ENCODE assay signal across 8 mouse cellular contexts in the genomic region with DNA sequence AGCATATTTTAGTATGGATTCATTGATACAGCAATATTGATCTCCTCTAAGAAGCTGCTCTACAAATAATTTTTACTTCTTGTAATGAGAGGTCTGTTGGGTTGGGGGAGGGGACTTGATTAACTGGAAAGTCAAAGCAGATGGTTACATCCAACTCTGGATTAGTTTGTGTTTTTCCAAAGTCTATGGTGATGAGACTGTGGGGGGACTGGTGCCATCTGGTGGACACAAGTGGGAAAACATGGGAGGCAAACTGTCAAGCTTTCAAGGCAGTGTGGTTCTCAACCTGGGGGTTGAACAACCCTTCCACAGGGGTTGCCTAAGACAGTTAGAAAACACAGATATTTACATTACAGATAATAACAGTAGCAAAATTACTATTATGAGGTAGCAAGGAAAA. TPM values are rescaled to one million over a fixed set of nuclear protein-coding genes. Genes with fewer than 3 reads are reported as not detected.
DNase-seq lines count a peak whose midpoint lies in the region; ATAC-seq and TF ChIP-seq lines count a peak whose summit lies in the region.

No protein-coding gene starts in this region.

- no peak overlapping the region for H3K27ac ChIP-seq in liver, adult 2 months (replicated peaks; ENCODE audit: insufficient read depth, low read depth, low read length)
- H3K27ac ChIP-seq in liver, embryonic 12.5 days: no peak overlapping the region

- no peaks in the 10 kb centered on the region for H3K4me1 ChIP-seq in liver, adult 2 months (ENCODE audit: control insufficient read depth, insufficient read depth, low read length)
- no peaks in the 10 kb centered on the region for H3K4me1 ChIP-seq in liver, embryonic 12.5 days

- ATAC-seq in liver, embryonic 12.5 days: no peak

- TF ChIP-seq CTCF in liver, adult 2 months (IDR thresholded peaks at IDR 0.05; ENCODE audit: low read depth, low read length): peak; percentile 80

- H3K36me3 ChIP-seq in liver, adult 2 months (ENCODE audit: control insufficient read depth, insufficient read depth, low read length): no peaks in the 10 kb centered on the region
- H3K36me3 ChIP-seq in liver, embryonic 12.5 days: no peaks in the 10 kb centered on the region

- H3K9me3 ChIP-seq in liver, embryonic 12.5 days (replicated peaks): no peaks in the 10 kb centered on the region

- H3K79me2 ChIP-seq in liver, adult 2 months (ENCODE audit: control insufficient read depth, insufficient read depth, low read length): no peaks in the 10 kb centered on the region

- peak; percentile 10 for DNase-seq in liver, adult 2 months (ENCODE audit: extremely low read depth, low read depth, low spot score)
- DNase-seq in adrenal gland, adult (ENCODE audit: inconsistent age in 2 of 2, low spot score in 1 of 2): peak; percentile 41 to 84
- peak; percentile 35 for DNase-seq in embryo, embryonic 11.5 days (ENCODE audit: low read depth, low spot score)
- DNase-seq in heart, postnatal 10 days: peak; percentile 69 to 83
- DNase-seq in layer of hippocampus, postnatal 10 days (ENCODE audit: low spot score in 2 of 2): peak; percentile 75 to 81
- peak; percentile 63 for DNase-seq in mesoderm, embryonic 11.5 days (ENCODE audit: low read depth, low spot score)
- peak; percentile 15 for DNase-seq in thymus, postnatal 14 days

- TF ChIP-seq POLR2A in liver, adult 2 months (IDR thresholded peaks at IDR 0.05; ENCODE audit: extremely low read depth, insufficient read depth, low read length): no peak

- no peak overlapping the region for H3K4me2 ChIP-seq in liver, embryonic 12.5 days

- H3K27me3 ChIP-seq in liver, adult 2 months (ENCODE audit: control insufficient read depth, insufficient read depth, low read length): no peaks in the 10 kb centered on the region
- H3K27me3 ChIP-seq in liver, embryonic 12.5 days (replicated peaks): no peaks in the 10 kb centered on the region

- no peak overlapping the region for H3K4me3 ChIP-seq in liver, adult 2 months (ENCODE audit: insufficient read depth, low read depth, low read length)
- no peak overlapping the region for H3K4me3 ChIP-seq in liver, embryonic 12.5 days

- intact Hi-C loops in heart, postnatal 10 days (cut with DNase I): loop anchor here (1.0 kb wide), 1 partner anchor 41 kb away; no protein-coding TSS in a partner anchor

- no peak overlapping the region for H3K9ac ChIP-seq in liver, adult 2 months (ENCODE audit: low read depth, low read length)
- no peak overlapping the region for H3K9ac ChIP-seq in liver, embryonic 12.5 days

RNA-seq across cellular contexts. Expression of a gene that starts 39.2 kb away (rescaled TPM):
- total RNA-seq in liver, adult 2 months (2014; rRNA removed): 0.28 TPM in 1 of 2 replicates, not detected in the other
- polyA plus RNA-seq in liver, adult 2 months (2012; rRNA removed): not detected in 2 replicates
- not detected in 2 replicates for polyA plus RNA-seq in liver, embryonic 12.5 days (2016; fragmentation: Nextera tagmentation; extraction: Ambion mirVana)
- total RNA-seq in heart, postnatal 10 days (2021): 100 to 1,000 TPM; 124 to 131 TPM
- under 1 TPM; 0.30 to 0.58 TPM for total RNA-seq in layer of hippocampus, postnatal 10 days (2021)

RNA-seq across cellular contexts. Expression of a gene that starts 54.1 kb away (rescaled TPM):
- 1.8 and 1.9 TPM in 2 replicates for total RNA-seq in liver, adult 2 months (2014; rRNA removed)
- polyA plus RNA-seq in liver, adult 2 months (2012; rRNA removed): 1.2 and 1.6 TPM in 2 replicates
- 0.99 and 1.4 TPM in 2 replicates for polyA plus RNA-seq in liver, embryonic 12.5 days (2016; fragmentation: Nextera tagmentation; extraction: Ambion mirVana)
- total RNA-seq in heart, postnatal 10 days (2021): 1 to 10 TPM; 1.0 to 1.4 TPM
- total RNA-seq in layer of hippocampus, postnatal 10 days (2021): 1 to 10 TPM; 7.8 to 9.2 TPM

Comparison
In these comparisons a context has a peak if more than half of its experiments do, and no peak if none do; other contexts are left out.
1. DNase-seq: peak in every context shown above with its lines; median percentile 78 in layer of hippocampus, postnatal 10 days; 76 in heart, postnatal 10 days; 63 in mesoderm, embryonic 11.5 days; 62 in adrenal gland, adult; 35 in embryo, embryonic 11.5 days; 15 in thymus, postnatal 14 days; 10 in liver, adult 2 months.
2. RNA of a gene that starts 39.2 kb away (total RNA-seq): 124 to 131 TPM in heart, postnatal 10 days; 0.30 to 0.58 TPM in layer of hippocampus, postnatal 10 days and 0.28 TPM in liver, adult 2 months; every median in the first group is over 10 times any median in the second.